Mouse (Mus musculus) embryo, embryonic 10.5 days (tissue): ENCODE results near the gene Nt5c3b.

Source experiments
- DNase-seq: peaks from one replicate; pipeline ENCODE4 v3.0.0-alpha.2; 2015; ENCODE audit warnings: low spot score

Nt5c3b gene

GRCm38 (mm10) chr11:100399320-100399719 lies 42.3 kb downstream of the Nt5c3b start:
- DNase-seq = no peak

- DNase-seq = no peak
Observed at GRCm38 (mm10) chr11:100398517-100398916, 43.1 kb downstream of the Nt5c3b start.

- DNase-seq = peak; percentile 99
Observed at GRCm38 (mm10) chr11:100397600-100398389, 43.8 kb downstream of the Nt5c3b start, which contains the start of gene Jup. Gene Jup, minus strand, starts transcription at chr11:100397763.

GRCm38 (mm10) chr11:100396886-100397599 lies 44.6 kb downstream of the Nt5c3b start:
- no peak for DNase-seq

GRCm38 (mm10) chr11:100395861-100396631 lies 45.6 kb downstream of the Nt5c3b start:
- DNase-seq = peak; percentile 45

GRCm38 (mm10) chr11:100395200-100395599 lies 46.4 kb downstream of the Nt5c3b start:
- no peak for DNase-seq

- DNase-seq = no peak
Observed at GRCm38 (mm10) chr11:100394353-100395074, 47.1 kb downstream of the Nt5c3b start.

GRCm38 (mm10) chr11:100393733-100394132 lies 47.9 kb downstream of the Nt5c3b start:
- no peak for DNase-seq

GRCm38 (mm10) chr11:100392958-100393357 lies 48.6 kb downstream of the Nt5c3b start:
- no peak for DNase-seq

- no peak for DNase-seq
Observed at GRCm38 (mm10) chr11:100391884-100392345, 49.7 kb downstream of the Nt5c3b start.

GRCm38 (mm10) chr11:100391081-100391883 lies 50.3 kb downstream of the Nt5c3b start:
- no peak for DNase-seq

GRCm38 (mm10) chr11:100389931-100390445 lies 51.6 kb downstream of the Nt5c3b start:
- no peak for DNase-seq

GRCm38 (mm10) chr11:100388588-100388987 lies 53.0 kb downstream of the Nt5c3b start:
- DNase-seq = no peak

- peak; percentile 42 for DNase-seq
Observed at GRCm38 (mm10) chr11:100387589-100388375, 53.8 kb downstream of the Nt5c3b start.

- DNase-seq = no peak
Observed at GRCm38 (mm10) chr11:100387111-100387510, 54.5 kb downstream of the Nt5c3b start.

GRCm38 (mm10) chr11:100386586-100386985 lies 55.0 kb downstream of the Nt5c3b start:
- DNase-seq = no peak

- no peak for DNase-seq
Observed at GRCm38 (mm10) chr11:100385016-100385415, 56.6 kb downstream of the Nt5c3b start.

GRCm38 (mm10) chr11:100382682-100383081 lies 58.9 kb downstream of the Nt5c3b start:
- DNase-seq = no peak

- no peak for DNase-seq
Observed at GRCm38 (mm10) chr11:100379311-100379710, 62.3 kb downstream of the Nt5c3b start.

- no peak for DNase-seq
Observed at GRCm38 (mm10) chr11:100378446-100378845, 63.2 kb downstream of the Nt5c3b start.
